Mouse (Mus musculus) left cerebral cortex, adult 18-20 months (tissue): Measurements from ENCODE around the gene Borcs5. TPM values are rescaled to one million over a fixed set of nuclear protein-coding genes. Genes with fewer than 3 reads are reported as not detected.

Source experiments
- DNase-seq, 2 experiments: peaks; one replicate each; pipeline ENCODE4 v3.0.0; 2021 to 2022; ENCODE audit warnings: low spot score in 2 of 2, mixed read lengths in 1 of 2
- total RNA-seq, 2 experiments: library from RNA; stranded (reverse); gene quantifications; 2 replicates each; pipeline ENCODE4 v1.2.3; 2021

Gene Borcs5
- total RNA-seq, 2 experiments from 2014 or later = 37.3 to 38.4 TPM

DNA sequence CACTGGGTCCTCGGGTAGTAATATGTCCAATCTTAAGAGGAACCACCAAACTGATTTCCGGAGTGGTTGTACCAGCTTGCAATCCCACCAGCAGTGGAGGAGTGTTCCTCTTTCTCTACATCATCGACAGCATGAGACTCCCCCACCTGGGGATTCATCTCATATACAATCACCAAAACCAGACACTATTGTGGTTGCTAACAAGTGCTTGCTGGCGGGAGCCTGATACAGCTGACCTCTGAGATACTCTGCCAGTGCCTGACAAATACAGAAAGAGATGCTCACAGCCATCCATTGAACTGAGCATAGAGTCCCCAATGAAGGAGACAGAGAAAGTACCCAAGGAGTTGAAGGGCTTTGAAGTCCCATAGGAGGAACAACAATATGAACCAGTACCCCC lies 116.7 kb downstream of the Borcs5 start:
- no peak for DNase-seq

Other genes with a start within 250 kb of the Borcs5 start
- gene Bcl2l14, start 243.2 kb upstream of the Borcs5 start, total RNA-seq = not detected
- 10 to 100 TPM; 45.9 to 47.3 TPM for gene Lrp6, start 72.5 kb upstream of the Borcs5 start, total RNA-seq
- 10 to 100 TPM; 12.8 to 14.9 TPM for gene Mansc1, start 7.0 kb upstream of the Borcs5 start, total RNA-seq
- gene Dusp16, start 153.1 kb downstream of the Borcs5 start, total RNA-seq = 1 to 10 TPM; 9.5 to 9.8 TPM
- 10 to 100 TPM; 51.8 TPM for gene Crebl2, start 190.6 kb downstream of the Borcs5 start, total RNA-seq